Mouse (Mus musculus) thymus, adult 2 months (tissue): ENCODE results near the gene Olfr549. TPM values are rescaled to one million over a fixed set of nuclear protein-coding genes. Genes with fewer than 3 reads are reported as not detected.

Experiments used
- DNase-seq: peaks from one replicate; pipeline ENCODE4 v3.0.0; 2021
- H3K27ac ChIP-seq: fragments of 200-500 bp; 2 replicates; pipeline ENCODE4 v1.5.1; 2012; ENCODE audit warnings: low read length, control low read depth; ENCODE audit not compliant: control insufficient read depth, insufficient read depth
- H3K27me3 ChIP-seq: fragments of 200-500 bp; 2 replicates; pipeline ENCODE4 v1.6.1; 2012; ENCODE audit warnings: mild to moderate bottlenecking, low read length, moderate library complexity, mixed read lengths; ENCODE audit not compliant: control insufficient read depth, insufficient read depth
- H3K36me3 ChIP-seq: fragments of 200-500 bp; 2 replicates; pipeline ENCODE4 v1.6.1; 2012; ENCODE audit warnings: mild to moderate bottlenecking, low read length, moderate library complexity; ENCODE audit not compliant: control insufficient read depth, insufficient read depth
- H3K4me1 ChIP-seq: fragments of 200-500 bp; replicated peaks from 2 replicates; pipeline ENCODE4 v1.6.1; 2012; ENCODE audit warnings: low read length; ENCODE audit not compliant: control insufficient read depth, insufficient read depth
- H3K4me3 ChIP-seq: fragments of 200-500 bp; 2 replicates; pipeline ENCODE4 v1.5.1; 2012; ENCODE audit warnings: mild to moderate bottlenecking, low read length, control low read depth, moderate library complexity; ENCODE audit not compliant: control insufficient read depth, insufficient read depth
- CTCF ChIP-seq: fragments of 200-500 bp; IDR thresholded peaks from 2 replicates; pipeline ENCODE4 v1.5.1; 2012; ENCODE audit warnings: mild to moderate bottlenecking, control low read depth, low read length, moderate library complexity, borderline replicate concordance; ENCODE audit not compliant: control insufficient read depth, poor library complexity, insufficient read depth; ENCODE audit errors: extremely low read depth
- POLR2A ChIP-seq: fragments of 200-500 bp; IDR thresholded peaks from 2 replicates; pipeline ENCODE4 v1.6.1; 2012; ENCODE audit warnings: mild to moderate bottlenecking, low read length, control low read depth, moderate library complexity; ENCODE audit not compliant: control insufficient read depth, poor library complexity, insufficient read depth; ENCODE audit errors: extremely low read depth
- WGBS: fragments of 180-500 bp; shearing (Covaris S2); methylation state at CpG from one replicate; pipeline ENCODE4 v1.1.7; 2018; 5-methylcytosine and 5-hydroxymethylcytosine counted together
- polyA plus RNA-seq: library from polyadenylated mRNA; depleted of rRNA; stranded (reverse); fragments of >200 nt; gene quantifications from 2 replicates; pipeline ENCODE4 v1.2.3, GENCODE M21; 2012; rRNA removed

Gene Olfr549
- polyA plus RNA-seq, 1 experiment, result not detected

DNA sequence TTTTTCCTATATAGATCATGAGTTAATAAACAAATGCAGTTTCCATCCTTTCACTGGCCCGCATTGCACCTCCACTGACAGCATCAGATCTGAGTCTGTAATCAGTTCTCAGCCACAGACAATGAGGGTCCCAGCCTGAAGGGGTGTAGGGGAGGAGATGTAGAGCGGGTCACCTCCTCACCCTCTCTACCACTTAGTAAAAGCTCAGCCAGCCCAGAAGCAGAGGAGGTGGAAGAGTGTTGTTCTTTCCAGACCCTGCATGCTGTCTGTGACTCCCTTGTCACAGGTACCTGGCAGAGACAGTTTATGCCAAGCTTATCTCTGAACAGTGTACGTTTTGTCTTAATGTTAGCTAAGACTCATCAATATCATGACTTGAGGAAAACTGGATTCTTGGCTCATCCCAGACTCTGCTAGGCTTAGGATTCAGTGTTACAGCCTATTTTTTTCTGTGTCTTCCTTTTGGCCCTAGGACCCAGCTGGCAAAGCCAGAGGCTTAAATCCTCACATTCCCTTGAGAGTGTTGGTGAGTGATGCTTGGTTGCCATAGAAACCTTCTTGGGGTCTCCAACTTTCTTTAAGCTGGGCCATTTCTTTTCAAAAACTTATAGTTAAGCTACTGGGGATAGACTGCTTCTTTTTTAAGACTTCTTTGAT is 23.6 kb downstream of the Olfr549 start:
- Histone ChIP-seq H3K4me1 (0 out of 2 replicates have a peak, but pooled peaks cover 2% of the 10 kb centered on the region), H3K27ac (no peak overlapping the region), H3K27me3 (no peaks in the 10 kb centered on the region), H3K4me3 (no peak overlapping the region), H3K36me3 (no peaks in the 10 kb centered on the region)
- TF ChIP-seq CTCF (no peak), POLR2A (no peak)
- 96% methylated on average over 3 of the region's 3 CpGs for WGBS
- no peak for DNase-seq

- 6% methylated on average over 6 of the region's 6 CpGs for WGBS
- Histone ChIP-seq H3K4me3 (no peak overlapping the region), H3K36me3 (no peaks in the 10 kb centered on the region), H3K27me3 (no peaks in the 10 kb centered on the region), H3K27ac (no peak overlapping the region), H3K4me1 (0 out of 2 replicates have a peak, but pooled peaks cover 2% of the 10 kb centered on the region)
- TF ChIP-seq CTCF (no peak), POLR2A (no peak)
- no peak for DNase-seq
Observed at GRCm38 (mm10) chr7:102575998-102576397, 26.3 kb downstream of the Olfr549 start.

DNA sequence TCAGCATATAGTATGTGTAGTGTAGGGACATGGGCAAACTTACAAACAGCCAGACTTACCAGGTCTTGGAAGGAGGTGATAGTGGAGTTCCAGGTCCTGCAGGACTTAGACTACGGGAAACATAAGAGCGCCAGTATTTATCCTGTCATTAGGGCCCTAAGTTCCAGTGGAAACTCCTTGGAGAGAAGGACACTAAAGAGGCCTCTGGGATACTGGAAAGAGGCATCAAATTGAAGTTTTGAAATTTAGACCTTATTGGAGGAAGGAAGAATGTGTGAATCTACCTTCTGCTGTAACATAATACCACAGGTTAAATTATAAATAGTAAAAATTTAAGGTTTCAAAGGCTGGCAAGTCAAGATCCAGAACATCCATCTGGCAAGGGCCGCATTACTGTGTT is 42.1 kb downstream of the Olfr549 start, which contains the start of gene Olfr551:
Olfr551 (minus strand) TSS at position 101 of the 400 bp plus-strand sequence.
- WGBS, result 95% methylated on average over 3 of the region's 3 CpGs

DNA sequence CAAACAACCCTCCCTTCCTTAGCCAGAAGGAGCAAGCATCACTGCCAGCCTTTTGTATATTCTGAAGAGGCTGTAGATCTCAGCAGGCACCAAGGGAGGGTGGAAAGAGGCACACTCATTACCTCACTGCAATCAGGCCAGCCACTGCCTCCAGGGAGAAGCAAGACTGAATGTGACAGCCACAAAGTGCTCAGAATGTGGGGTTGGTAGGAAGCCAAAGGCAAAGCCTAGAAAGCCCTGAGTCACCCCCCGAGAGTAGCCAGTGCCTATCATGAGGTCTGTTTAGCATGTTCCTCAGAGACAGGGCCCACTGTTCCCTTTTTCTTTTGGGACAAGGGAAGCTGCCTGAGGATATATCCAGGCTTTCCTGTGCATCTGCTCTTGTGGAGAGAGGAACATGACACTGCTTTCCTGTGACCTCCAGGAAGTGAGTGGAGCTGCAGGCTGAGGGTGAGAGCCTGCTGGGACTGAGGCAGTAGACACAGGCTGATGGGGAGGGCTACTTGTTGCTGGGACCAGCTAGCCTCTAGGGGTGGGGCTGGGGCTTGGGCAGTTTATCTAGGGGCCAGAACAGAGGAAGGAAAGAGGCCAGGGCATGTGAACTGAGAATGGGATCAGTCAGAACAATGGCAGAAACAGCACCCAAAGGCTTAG is 47.8 kb downstream of the Olfr549 start, which contains the start of gene Olfr552:
Olfr552 (plus strand) TSS at position 393 of the 654 bp plus-strand sequence.
- Histone ChIP-seq H3K27ac (no peak within 1 kb of the TSS), H3K36me3 (no peaks in the 10 kb centered on the region), H3K27me3 (no peaks in the 10 kb centered on the region), H3K4me1 (no peaks in the 10 kb centered on the region), H3K4me3 (no peak within 1 kb of the TSS)
- no peak for TF ChIP-seq POLR2A
- no peak for TF ChIP-seq CTCF
- DNase-seq, result no peak
- WGBS, result 12% methylated on average over 1 of the region's 1 CpGs

More for the DNA sequence above, 42.1 kb downstream of the Olfr549 start, which contains the start of gene Olfr551:
- H3K27ac ChIP-seq, result no peak within 1 kb of the TSS
- H3K36me3 ChIP-seq, result no peaks in the 10 kb centered on the region
- TF ChIP-seq POLR2A (no peak), CTCF (no peak)
- no peaks in the 10 kb centered on the region for H3K4me1 ChIP-seq
- DNase-seq, result no peak
- H3K27me3 ChIP-seq, result no peaks in the 10 kb centered on the region
- H3K4me3 ChIP-seq, result no peak within 1 kb of the TSS

Other genes with a start within 250 kb of the Olfr549 start
- gene Rrm1, start 108.2 kb upstream of the Olfr549 start, polyA plus RNA-seq, result 46.3 and 67.1 TPM in 2 replicates
- not detected in 2 replicates for gene Olfr543, start 68.2 kb upstream of the Olfr549 start, polyA plus RNA-seq
- not detected in 2 replicates for gene Olfr544, start 61.6 kb upstream of the Olfr549 start, polyA plus RNA-seq
- not detected in 2 replicates for gene Olfr545, start 50.3 kb upstream of the Olfr549 start, polyA plus RNA-seq
- not detected in 2 replicates for gene Olfr547, start 15.1 kb upstream of the Olfr549 start, polyA plus RNA-seq
- gene Olfr548-ps1, start 9.0 kb upstream of the Olfr549 start, polyA plus RNA-seq, result not detected in 2 replicates
- gene Trim21, start 15.6 kb downstream of the Olfr549 start, polyA plus RNA-seq, result 20.4 and 23.6 TPM in 2 replicates
- gene Olfr550, start 21.6 kb downstream of the Olfr549 start, polyA plus RNA-seq, result 0.13 TPM in 1 of 2 replicates, not detected in the other
- gene Olfr551, start 42.0 kb downstream of the Olfr549 start, polyA plus RNA-seq, result not detected in 2 replicates
- not detected in 2 replicates for gene Olfr552, start 47.9 kb downstream of the Olfr549 start, polyA plus RNA-seq
- gene Olfr553, start 68.3 kb downstream of the Olfr549 start, polyA plus RNA-seq, result not detected in 2 replicates
- gene Olfr554, start 88.6 kb downstream of the Olfr549 start, polyA plus RNA-seq, result not detected in 2 replicates
- not detected in 2 replicates for gene Olfr555, start 109.0 kb downstream of the Olfr549 start, polyA plus RNA-seq
- gene Olfr556, start 115.0 kb downstream of the Olfr549 start, polyA plus RNA-seq, result not detected in 2 replicates
- 14.0 and 16.3 TPM in 2 replicates for gene Trim68, start 137.5 kb downstream of the Olfr549 start, polyA plus RNA-seq
- not detected in 2 replicates for gene Olfr557, start 146.0 kb downstream of the Olfr549 start, polyA plus RNA-seq
- gene Olfr558, start 152.3 kb downstream of the Olfr549 start, polyA plus RNA-seq, result 0.11 and 0.49 TPM in 2 replicates
- gene Olfr33, start 169.2 kb downstream of the Olfr549 start, polyA plus RNA-seq, result not detected in 2 replicates
- not detected in 2 replicates for gene Olfr559, start 177.6 kb downstream of the Olfr549 start, polyA plus RNA-seq
- gene Olfr560, start 209.5 kb downstream of the Olfr549 start, polyA plus RNA-seq, result not detected in 2 replicates
- gene Olfr78, start 209.6 kb downstream of the Olfr549 start, polyA plus RNA-seq, result 0.29 and 0.32 TPM in 2 replicates
- not detected in 2 replicates for gene Olfr561, start 221.4 kb downstream of the Olfr549 start, polyA plus RNA-seq